Mouse (Mus musculus): ENCODE results near the gene 4931409K22Rik. TPM values are rescaled to one million over a fixed set of nuclear protein-coding genes. Genes with fewer than 3 reads are reported as not detected.

4931409K22Rik gene
- total RNA-seq, 1 experiment from 2014 or later, result not detected

DNA sequence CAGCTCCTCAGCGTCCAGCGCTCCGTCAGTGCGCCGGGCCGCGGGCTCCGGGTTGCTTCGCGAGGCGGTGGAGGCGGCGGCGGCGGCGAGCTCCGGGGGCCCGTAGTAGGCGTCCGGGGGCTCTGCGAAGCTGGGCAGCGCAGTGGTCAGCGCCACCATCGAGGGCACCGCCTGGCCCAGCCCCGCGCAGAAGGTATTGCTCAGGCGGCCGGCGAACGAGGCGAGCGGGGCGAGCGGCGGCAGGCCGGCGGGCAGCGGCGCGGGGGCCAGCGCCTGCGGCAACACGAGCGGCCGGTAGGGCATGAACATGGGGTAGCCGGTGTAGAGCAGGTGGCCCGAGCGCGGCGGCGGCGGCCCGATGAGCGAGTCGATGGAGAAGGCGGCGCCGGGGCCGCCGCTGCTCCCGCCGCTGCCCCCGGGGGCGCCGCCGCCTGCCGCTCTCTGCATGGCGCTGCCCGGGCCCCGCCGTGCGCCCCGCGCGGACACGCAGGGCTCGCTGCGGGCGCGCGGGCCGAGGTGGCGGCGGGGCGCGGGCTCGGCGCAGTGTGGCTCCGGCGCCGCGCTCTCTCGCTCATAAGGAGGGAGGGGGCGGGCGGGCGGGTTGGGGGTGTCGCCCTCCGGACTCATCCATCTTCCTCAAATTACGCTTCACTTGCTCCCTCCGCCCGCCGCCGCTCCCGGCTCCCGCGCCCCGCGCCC, 30.3 kb downstream of the 4931409K22Rik start:
- no peak for ATAC-seq (replicated peaks in 1 of 2; ENCODE audit: insufficient read depth in 1 of 2, low FRiP score in 2 of 2, low TSS enrichment in 1 of 2, low read depth in 1 of 2, poor library complexity in 2 of 2, severe bottlenecking in 2 of 2)

DNA sequence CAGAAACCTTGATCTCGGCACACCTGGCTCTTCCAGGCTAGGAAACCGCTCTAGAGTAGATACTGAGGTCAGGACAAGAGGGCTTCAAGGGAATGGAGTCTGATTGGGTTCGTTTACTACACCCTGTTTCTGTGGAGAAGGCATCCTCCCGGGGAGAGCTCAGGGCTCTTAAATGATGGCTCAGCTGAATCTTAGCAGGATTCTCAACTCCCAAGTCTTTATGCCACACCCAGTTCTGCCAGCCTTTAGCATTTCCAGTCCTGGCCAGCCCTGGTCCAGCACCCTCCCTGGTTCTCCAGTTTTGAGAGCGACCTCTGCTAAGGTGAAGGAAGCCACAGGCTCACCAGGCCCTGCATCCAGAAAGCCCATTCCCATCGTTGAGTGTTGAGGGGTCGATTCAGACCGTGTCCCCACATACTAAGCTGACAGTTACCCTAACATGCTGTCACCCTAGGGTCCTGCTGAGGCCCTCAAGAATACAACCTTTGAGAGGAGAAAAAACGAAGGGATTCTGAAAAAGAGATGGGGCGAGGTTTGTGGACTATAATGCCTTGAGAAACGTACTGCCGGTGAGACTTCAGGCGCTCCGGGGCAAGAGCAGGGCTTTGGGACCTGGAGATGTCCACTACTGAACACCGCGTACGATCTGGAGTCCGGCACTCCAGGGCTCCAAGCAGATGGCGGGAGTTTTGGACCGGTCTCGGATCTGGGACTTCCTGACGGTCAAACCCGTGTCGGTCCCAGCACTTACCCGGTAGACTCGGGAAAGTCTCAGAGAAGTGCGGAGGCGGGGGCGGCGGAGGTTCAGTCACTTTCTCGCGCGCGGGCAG, 31.0 kb downstream of the 4931409K22Rik start:
- no peak for ATAC-seq (replicated peaks in 1 of 2; ENCODE audit: insufficient read depth in 1 of 2, low FRiP score in 2 of 2, low TSS enrichment in 1 of 2, low read depth in 1 of 2, poor library complexity in 2 of 2, severe bottlenecking in 2 of 2)

DNA sequence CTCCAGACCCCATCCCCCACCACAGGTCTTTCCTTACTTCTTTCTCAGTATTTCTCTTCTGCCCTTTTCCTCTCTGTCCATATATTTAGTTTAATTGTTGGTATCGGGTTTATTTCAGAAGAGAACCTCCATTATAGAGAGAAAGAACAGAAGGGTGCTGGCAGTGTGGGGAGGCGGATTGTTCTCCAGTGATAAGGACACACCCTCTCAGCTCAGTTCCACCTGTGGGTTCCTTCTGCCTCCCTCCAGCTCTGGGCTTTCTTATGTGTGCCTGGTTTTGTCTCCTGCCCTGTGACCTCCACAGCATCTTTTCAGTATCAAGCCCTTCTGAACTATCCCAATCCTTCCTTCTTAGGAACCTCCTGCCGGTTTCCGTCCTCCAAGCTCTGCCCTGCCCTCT, 32.1 kb downstream of the 4931409K22Rik start:
- no peak for ATAC-seq (replicated peaks in 1 of 2; ENCODE audit: insufficient read depth in 1 of 2, low FRiP score in 2 of 2, low TSS enrichment in 1 of 2, low read depth in 1 of 2, poor library complexity in 2 of 2, severe bottlenecking in 2 of 2)

DNA sequence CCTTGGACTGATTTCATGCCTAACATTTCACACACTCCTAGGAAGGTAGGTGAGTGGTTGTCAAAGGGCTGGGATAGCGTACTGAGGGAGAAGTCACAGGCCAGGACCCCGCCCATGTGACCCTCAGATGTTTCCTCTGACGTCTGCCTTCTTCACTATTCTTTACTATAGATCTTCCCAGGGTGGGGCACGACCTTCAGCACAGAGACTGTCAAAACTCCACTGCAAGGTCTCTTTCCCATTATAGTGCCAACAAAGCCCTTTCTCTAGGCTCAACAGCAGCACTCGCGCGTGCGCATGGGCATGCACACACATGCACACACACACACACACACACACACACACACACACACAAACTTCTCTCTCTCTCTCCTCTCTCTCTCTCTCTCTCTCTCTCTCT, 32.8 kb downstream of the 4931409K22Rik start:
- no peak for ATAC-seq (replicated peaks in 1 of 2; ENCODE audit: insufficient read depth in 1 of 2, low FRiP score in 2 of 2, low TSS enrichment in 1 of 2, low read depth in 1 of 2, poor library complexity in 2 of 2, severe bottlenecking in 2 of 2)

DNA sequence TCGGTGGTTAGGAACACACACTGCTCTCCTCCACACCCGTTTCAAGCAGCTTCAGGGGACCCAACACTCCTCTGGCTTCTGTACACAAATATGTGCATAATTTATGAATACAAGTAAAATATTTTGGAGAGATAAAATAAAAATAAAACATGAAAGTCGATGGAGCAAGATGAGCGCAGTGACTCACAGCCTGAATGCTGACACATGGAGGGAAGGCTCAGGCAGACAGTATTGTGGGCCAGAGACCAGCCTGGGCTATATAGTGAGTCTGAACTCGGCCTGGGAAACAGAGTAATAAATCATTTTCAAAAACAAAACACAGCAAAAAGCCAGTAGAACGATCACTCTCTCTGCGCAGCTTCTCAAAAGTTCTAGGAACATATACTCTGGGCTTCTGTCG, 35.2 kb downstream of the 4931409K22Rik start:
- no peak for ATAC-seq (replicated peaks in 1 of 2; ENCODE audit: insufficient read depth in 1 of 2, low FRiP score in 2 of 2, low TSS enrichment in 1 of 2, low read depth in 1 of 2, poor library complexity in 2 of 2, severe bottlenecking in 2 of 2)

- ATAC-seq (replicated peaks in 1 of 2; ENCODE audit: insufficient read depth in 1 of 2, low FRiP score in 2 of 2, low TSS enrichment in 1 of 2, low read depth in 1 of 2, poor library complexity in 2 of 2, severe bottlenecking in 2 of 2), result no peak
Observed at GRCm38 (mm10) chr5:24512271-24512670, 44.3 kb downstream of the 4931409K22Rik start.

DNA sequence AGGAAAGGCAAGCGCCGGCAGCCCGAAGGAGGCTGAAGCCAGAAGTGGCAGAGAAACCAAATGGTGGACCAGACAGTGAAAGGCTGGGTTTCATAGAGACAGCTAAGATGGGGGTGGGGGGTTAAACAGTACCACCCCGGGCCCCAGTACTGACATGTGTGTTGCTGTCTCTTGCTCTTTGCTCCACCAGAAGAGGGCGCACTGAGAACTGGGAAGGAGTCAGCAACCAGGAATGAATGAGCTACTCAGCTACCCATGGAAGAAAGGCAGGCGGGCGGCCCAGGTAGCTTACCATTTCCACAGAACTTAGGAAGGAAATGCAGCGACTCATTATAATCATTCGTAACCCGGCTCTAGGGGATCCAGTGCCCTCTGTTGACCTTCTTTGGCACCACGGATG, 46.0 kb downstream of the 4931409K22Rik start:
- ATAC-seq (replicated peaks in 1 of 2; ENCODE audit: insufficient read depth in 1 of 2, low FRiP score in 2 of 2, low TSS enrichment in 1 of 2, low read depth in 1 of 2, poor library complexity in 2 of 2, severe bottlenecking in 2 of 2), result peak; percentile 22 to 51; a peak in 1 of 4 replicates

DNA sequence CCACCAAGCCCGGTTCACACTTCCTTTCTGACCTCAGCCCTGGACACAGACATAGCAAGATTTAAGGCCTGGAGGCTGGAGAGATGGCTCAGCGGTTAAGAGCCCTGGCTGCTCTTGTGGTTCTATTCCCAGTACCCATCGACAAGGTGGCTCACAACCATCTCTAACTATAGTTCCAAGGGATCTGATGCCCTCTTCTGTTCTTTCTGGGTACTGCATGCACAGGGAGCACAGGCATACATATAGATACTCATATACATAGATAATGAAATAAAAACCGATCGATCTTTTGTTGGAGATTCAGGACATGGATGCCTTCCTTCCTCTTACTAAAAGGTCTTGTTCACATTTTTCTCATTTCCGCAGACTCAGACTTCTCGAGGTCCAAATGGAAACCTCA, 48.2 kb downstream of the 4931409K22Rik start:
- ATAC-seq (replicated peaks in 1 of 2; ENCODE audit: insufficient read depth in 1 of 2, low FRiP score in 2 of 2, low TSS enrichment in 1 of 2, low read depth in 1 of 2, poor library complexity in 2 of 2, severe bottlenecking in 2 of 2), result no peak

GRCm38 (mm10) chr5:24505513-24505912, 51.1 kb downstream of the 4931409K22Rik start:
- ATAC-seq (replicated peaks in 1 of 2; ENCODE audit: insufficient read depth in 1 of 2, low FRiP score in 2 of 2, low TSS enrichment in 1 of 2, low read depth in 1 of 2, poor library complexity in 2 of 2, severe bottlenecking in 2 of 2), result peak; percentile 67 to 68

DNA sequence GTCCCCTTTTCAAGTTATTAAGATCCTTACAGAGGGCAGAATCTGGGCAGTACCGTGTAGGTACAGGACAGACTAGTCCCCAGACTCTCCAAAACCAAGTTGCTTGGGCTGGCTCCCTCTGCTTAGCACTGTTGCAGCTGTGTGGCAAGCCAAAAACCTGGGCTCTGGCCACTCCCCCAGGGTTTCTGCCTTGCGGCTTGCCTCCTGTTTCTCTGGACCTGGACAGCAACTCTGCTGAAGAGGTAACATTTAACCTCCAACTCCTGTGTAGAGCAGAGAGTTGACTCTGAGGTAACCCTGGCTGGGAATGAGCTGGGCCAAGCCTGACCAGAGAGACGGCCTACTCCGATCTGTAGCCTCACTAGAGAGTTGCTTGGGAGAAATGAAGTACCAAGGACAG, 53.8 kb downstream of the 4931409K22Rik start:
- ATAC-seq (replicated peaks in 1 of 2; ENCODE audit: insufficient read depth in 1 of 2, low FRiP score in 2 of 2, low TSS enrichment in 1 of 2, low read depth in 1 of 2, poor library complexity in 2 of 2, severe bottlenecking in 2 of 2), result no peak

DNA sequence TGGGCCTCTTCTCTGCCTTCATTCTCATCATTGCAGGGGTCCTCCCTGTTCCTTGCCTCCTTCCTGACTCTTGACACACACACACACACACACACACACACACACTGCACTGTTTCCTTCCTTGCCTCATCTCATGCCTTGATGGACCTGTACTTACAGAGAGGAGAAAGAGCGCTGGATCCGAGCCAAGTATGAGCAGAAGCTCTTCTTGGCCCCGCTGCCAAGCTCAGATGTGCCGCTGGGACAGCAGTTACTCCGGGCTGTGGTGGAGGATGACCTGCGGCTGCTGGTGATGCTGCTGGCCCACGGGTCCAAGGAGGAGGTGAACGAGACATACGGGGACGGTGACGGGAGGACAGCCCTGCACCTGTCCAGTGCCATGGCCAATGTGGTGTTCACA, 55.8 kb downstream of the 4931409K22Rik start:
- no peak for ATAC-seq (replicated peaks in 1 of 2; ENCODE audit: insufficient read depth in 1 of 2, low FRiP score in 2 of 2, low TSS enrichment in 1 of 2, low read depth in 1 of 2, poor library complexity in 2 of 2, severe bottlenecking in 2 of 2)

DNA sequence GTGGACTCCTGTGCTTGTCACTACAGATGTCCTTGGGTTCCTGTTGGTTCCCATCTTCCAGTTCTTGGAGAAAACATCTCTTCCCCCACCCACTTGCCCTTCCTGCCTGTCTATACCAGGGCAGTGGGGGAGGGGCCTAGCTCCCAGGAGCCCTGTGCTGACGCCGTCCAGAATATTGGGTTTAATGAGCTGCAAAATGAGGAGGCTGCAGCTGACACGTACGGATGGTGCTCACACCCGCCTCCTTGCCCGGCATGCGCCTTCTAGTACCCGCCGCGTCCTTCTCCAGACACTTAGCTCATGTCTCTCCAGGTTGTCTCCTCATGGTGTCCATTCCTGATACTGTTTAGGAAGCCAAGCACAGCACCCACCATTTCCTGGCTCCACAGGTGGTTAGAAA, 57.5 kb downstream of the 4931409K22Rik start:
- ATAC-seq (replicated peaks in 1 of 2; ENCODE audit: insufficient read depth in 1 of 2, low FRiP score in 2 of 2, low TSS enrichment in 1 of 2, low read depth in 1 of 2, poor library complexity in 2 of 2, severe bottlenecking in 2 of 2), result no peak

GRCm38 (mm10) chr5:24497526-24497925, 59.1 kb downstream of the 4931409K22Rik start:
- ATAC-seq (replicated peaks in 1 of 2; ENCODE audit: insufficient read depth in 1 of 2, low FRiP score in 2 of 2, low TSS enrichment in 1 of 2, low read depth in 1 of 2, poor library complexity in 2 of 2, severe bottlenecking in 2 of 2), result no peak

- ATAC-seq (replicated peaks in 1 of 2; ENCODE audit: insufficient read depth in 1 of 2, low FRiP score in 2 of 2, low TSS enrichment in 1 of 2, low read depth in 1 of 2, poor library complexity in 2 of 2, severe bottlenecking in 2 of 2), result no peak
Observed at GRCm38 (mm10) chr5:24496756-24497155, 59.9 kb downstream of the 4931409K22Rik start.

DNA sequence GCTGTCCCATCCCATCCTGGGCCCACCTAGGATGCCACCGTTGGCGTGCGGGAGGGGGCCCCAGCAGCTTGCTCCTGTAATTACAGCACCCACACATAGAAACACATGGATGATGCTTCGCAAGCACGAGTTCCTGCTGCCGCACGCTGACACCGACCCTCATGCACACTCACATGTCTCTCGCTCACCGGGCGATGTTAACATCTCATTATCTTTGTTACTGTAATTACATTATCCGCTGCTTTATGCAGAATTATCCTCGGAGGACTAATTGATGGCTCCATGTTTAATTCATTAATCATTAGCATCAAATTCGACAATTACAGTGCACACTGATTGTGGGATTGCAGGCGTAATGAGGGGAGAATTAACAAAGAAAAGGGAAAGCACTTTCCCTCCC, 61.6 kb downstream of the 4931409K22Rik start:
- no peak for ATAC-seq (replicated peaks in 1 of 2; ENCODE audit: insufficient read depth in 1 of 2, low FRiP score in 2 of 2, low TSS enrichment in 1 of 2, low read depth in 1 of 2, poor library complexity in 2 of 2, severe bottlenecking in 2 of 2)
